Mouse (Mus musculus): ENCODE data around the gene Carmil2.

Carmil2 gene

GRCm38 (mm10) chr8:105685796-105686308, at the start of gene Carmil2:
TSS of gene Carmil2 (plus strand) at chr8:105686274.
- DNase-seq (ENCODE audit: low spot score), result no peak

GRCm38 (mm10) chr8:105636963-105637510, 49.0 kb upstream of the Carmil2 start, which contains the start of gene Agrp:
TSS of gene Agrp (minus strand) at chr8:105637393.
- no peak for DNase-seq (ENCODE audit: low spot score)

GRCm38 (mm10) chr8:105637601-105638041, 48.5 kb upstream of the Carmil2 start:
- DNase-seq (ENCODE audit: low spot score), result no peak

GRCm38 (mm10) chr8:105638510-105638909, 47.6 kb upstream of the Carmil2 start:
- no peak for DNase-seq (ENCODE audit: low spot score)

- no peak for DNase-seq (ENCODE audit: low spot score)
Observed at GRCm38 (mm10) chr8:105639835-105640234, 46.2 kb upstream of the Carmil2 start.

GRCm38 (mm10) chr8:105640511-105640910, 45.6 kb upstream of the Carmil2 start:
- no peak for DNase-seq (ENCODE audit: low spot score)

- DNase-seq (ENCODE audit: low spot score), result no peak
Observed at GRCm38 (mm10) chr8:105645205-105645604, 40.9 kb upstream of the Carmil2 start.

GRCm38 (mm10) chr8:105648929-105649328, 37.1 kb upstream of the Carmil2 start:
- no peak for DNase-seq (ENCODE audit: low spot score)

- no peak for DNase-seq (ENCODE audit: low spot score)
Observed at GRCm38 (mm10) chr8:105657641-105658040, 28.4 kb upstream of the Carmil2 start.

GRCm38 (mm10) chr8:105661167-105661566, 24.9 kb upstream of the Carmil2 start:
- peak; percentile 30 for DNase-seq (ENCODE audit: low spot score)

- DNase-seq (ENCODE audit: low spot score), result no peak
Observed at GRCm38 (mm10) chr8:105677891-105678290, 8.2 kb upstream of the Carmil2 start.

- no peak for DNase-seq (ENCODE audit: low spot score)
Observed at GRCm38 (mm10) chr8:105685325-105685724, 749 bp upstream of the Carmil2 start.

GRCm38 (mm10) chr8:105686551-105686950, 477 bp downstream of the Carmil2 start:
- no peak for DNase-seq (ENCODE audit: low spot score)

- no peak for DNase-seq (ENCODE audit: low spot score)
Observed at GRCm38 (mm10) chr8:105687512-105687911, 1.4 kb downstream of the Carmil2 start.

- DNase-seq (ENCODE audit: low spot score), result no peak
Observed at GRCm38 (mm10) chr8:105688242-105688752, 2.2 kb downstream of the Carmil2 start.

GRCm38 (mm10) chr8:105689256-105689982, 3.3 kb downstream of the Carmil2 start:
- no peak for DNase-seq (ENCODE audit: low spot score)

GRCm38 (mm10) chr8:105689983-105690360, 3.9 kb downstream of the Carmil2 start:
- no peak for DNase-seq (ENCODE audit: low spot score)

GRCm38 (mm10) chr8:105690978-105691377, 4.9 kb downstream of the Carmil2 start:
- no peak for DNase-seq (ENCODE audit: low spot score)

GRCm38 (mm10) chr8:105692449-105693182, 6.5 kb downstream of the Carmil2 start:
- no peak for DNase-seq (ENCODE audit: low spot score)

GRCm38 (mm10) chr8:105693648-105694047, 7.6 kb downstream of the Carmil2 start:
- DNase-seq (ENCODE audit: low spot score), result no peak

- DNase-seq (ENCODE audit: low spot score), result no peak
Observed at GRCm38 (mm10) chr8:105694051-105694799, 8.2 kb downstream of the Carmil2 start.
